Mouse (Mus musculus): Measurements from ENCODE around the gene 4930503B20Rik. TPM values are rescaled to one million over a fixed set of nuclear protein-coding genes. Genes with fewer than 3 reads are reported as not detected.

Gene 4930503B20Rik
- not detected in 2 replicates for polyA plus RNA-seq (2015; fragmentation: Nextera tagmentation; extraction: Ambion mirVana)

GRCm38 (mm10) chr3:146651217-146651616 lies at the start of gene 4930503B20Rik:
4930503B20Rik (minus strand) TSS chr3:146651317.
- no peak for DNase-seq (ENCODE audit: low spot score)

DNA sequence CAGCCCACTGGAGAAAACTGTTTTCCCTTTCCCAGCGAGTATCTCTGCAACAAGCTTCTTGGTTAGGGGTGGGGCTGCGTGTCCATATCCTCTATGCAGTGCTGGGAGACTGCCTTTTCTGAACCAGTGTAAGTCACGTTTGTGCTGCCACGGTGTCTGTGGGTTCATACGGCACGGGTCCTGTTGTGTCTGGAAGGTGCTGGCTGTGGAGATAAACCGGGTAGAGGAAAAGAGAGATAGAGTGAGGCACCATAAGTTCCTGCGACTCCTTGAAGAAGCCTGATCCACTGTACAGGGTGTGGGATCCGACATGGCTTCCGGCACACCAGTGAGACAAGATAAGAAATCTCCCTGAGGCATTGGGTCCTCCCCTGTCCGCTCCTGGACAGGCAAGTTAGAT lies 48.9 kb upstream of the 4930503B20Rik start:
- no peak for DNase-seq (ENCODE audit: low spot score)

DNA sequence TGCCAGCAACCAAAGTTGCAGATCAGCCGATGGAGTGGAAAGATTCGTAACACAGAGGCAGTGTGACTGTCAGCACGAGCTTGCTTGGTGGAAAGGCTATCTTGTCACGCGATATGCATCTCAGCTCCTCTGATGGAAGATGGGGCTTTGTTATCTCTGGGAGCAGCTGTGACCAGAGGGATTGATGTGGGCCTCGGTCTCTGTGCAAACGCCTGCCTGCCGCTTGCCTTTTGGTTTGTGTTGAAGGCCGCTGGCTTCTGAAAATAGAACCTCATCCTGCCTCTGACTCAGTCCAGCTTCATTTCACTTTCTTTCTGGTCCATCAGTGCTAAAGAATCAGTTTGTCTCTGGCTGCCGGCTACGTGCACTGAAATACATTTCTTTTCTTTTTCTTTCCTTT lies 47.9 kb upstream of the 4930503B20Rik start:
- DNase-seq (ENCODE audit: low spot score), result no peak

GRCm38 (mm10) chr3:146692547-146692946 lies 41.4 kb upstream of the 4930503B20Rik start:
- no peak for DNase-seq (ENCODE audit: low spot score)

DNA sequence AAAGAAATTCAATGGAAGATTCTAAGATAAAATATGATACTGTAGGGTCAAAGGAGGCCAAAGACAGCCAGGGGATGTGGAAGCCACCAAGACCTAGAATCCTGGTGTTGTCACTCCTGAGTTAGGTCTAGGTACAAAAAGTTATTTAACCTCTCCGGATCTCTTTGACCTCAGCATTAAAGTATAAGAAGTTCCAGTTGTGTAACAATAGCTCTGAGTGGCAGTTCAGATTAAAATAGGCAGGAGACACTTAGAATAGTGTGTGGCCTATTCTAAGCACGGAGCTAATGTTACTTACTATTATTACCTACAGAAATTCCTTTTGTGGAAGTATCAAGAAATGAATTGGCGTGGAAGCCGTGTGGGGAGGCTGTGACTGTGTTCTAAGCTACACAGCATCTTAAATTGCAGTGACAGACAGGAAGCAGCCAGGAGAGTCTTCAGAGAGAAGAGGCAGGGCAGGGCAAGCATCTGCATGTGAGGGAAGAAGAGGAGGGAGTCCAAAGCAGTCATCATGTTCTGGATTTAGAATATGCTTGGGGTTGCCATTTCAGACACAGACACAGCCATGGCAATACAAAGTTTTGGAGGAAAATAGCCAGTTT lies 36.1 kb upstream of the 4930503B20Rik start:
- no peak for DNase-seq (ENCODE audit: low spot score)

DNA sequence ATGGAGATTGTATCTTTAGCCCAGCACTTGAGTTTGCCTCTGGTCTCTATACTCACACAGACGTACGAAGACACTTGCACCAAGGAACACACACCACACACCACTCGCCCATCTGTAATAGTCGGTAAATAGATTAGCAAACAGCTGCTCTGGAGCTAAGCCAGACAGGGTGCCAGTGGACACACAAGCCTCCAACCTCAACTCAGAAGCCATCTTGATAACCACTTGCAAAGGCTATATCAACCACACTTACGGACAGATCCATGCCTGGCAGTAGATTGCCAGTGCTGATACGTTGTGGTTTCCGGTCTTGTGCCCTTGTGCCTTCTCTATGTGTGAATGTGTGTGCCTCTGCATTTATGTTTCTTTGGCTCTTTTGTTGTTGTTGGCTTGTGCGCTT lies 35.3 kb upstream of the 4930503B20Rik start:
- DNase-seq (ENCODE audit: low spot score), result peak; percentile 18

DNA sequence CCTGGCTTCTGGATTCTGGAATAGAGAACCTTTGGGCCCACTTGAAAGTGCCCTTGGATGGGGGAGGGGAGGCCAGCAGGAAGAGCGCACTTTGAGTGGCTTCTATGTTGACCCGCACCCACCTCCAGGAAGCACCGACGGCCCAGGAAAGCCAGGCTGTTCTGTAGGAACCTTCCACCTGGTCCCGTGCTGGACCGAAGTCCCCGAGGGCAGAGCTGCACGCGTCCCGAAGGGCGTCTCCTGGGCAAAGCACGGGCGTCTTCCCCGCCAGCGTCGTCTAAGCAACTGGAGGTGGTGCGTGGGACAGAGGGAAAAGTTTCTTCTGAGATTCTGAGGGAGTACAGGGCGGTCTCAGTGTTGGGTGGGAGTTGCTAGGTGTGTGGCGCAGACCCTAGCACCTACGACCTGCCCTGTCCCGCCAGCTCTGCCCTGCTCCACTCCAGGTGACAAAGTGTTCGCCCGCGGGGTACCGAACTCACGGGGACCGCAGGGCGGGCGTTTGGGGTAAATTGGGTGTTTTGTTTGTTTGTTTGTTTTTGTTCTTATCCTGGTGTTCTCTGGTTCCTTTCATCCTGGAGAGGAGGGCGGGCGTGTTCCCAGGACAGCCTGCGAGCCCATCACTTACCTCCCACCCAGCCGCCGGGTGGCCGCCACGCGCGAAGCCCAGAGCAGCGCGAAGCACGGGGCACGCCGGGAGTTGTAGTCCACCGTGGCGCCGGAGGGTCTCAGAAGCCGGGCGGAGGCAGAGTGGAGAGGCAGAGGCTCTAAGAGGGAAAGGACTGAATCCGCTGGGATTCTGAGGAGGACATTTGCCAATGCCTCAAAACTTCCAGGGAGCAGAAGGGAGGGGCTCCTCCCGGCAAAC lies 33.9 kb upstream of the 4930503B20Rik start, which contains the start of gene Samd13:
Samd13 (minus strand) TSS at position 782 of the 865 bp plus-strand sequence.
- peak; percentile 35 for DNase-seq (ENCODE audit: low spot score)

DNA sequence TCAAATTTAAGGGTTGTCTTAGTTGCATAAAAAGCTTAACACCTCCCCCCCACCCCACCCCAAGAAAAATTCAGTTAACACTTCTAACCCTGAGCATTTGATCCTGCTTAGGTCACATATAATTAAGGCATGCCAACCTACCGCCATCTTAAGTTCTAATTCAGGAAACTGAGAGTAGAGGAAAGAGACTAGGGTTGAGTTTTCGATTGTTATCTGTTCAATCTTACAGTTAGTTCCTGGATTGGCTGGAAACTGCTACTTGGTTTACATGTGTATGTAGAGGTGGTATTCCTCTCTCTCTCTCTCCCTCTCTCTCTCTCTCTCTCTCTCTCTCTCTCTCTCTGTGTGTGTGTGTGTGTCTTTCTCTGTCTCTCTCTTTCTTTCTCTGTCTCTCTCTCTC lies 32.0 kb upstream of the 4930503B20Rik start:
- no peak for DNase-seq (ENCODE audit: low spot score)

- DNase-seq (ENCODE audit: low spot score), result no peak
Observed at GRCm38 (mm10) chr3:146682140-146682651, 31.1 kb upstream of the 4930503B20Rik start.

DNA sequence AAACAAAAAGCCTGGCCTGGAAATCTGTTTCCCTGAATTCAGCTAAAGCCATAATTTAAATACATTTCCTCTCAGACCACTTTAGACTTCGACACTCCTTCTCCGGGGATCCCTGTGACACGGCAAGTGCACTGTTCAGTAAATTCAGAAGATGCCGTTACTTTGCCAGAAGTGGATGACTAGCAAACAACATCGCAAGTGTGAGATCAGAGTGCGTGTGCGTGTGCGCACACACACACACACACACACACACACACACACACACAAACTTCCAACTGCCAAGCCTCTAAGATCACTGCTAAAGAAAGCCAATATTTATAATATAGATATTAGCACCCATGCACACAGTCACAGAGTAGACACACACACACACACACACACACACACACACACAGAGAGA lies 30.6 kb upstream of the 4930503B20Rik start:
- DNase-seq (ENCODE audit: low spot score), result no peak

DNA sequence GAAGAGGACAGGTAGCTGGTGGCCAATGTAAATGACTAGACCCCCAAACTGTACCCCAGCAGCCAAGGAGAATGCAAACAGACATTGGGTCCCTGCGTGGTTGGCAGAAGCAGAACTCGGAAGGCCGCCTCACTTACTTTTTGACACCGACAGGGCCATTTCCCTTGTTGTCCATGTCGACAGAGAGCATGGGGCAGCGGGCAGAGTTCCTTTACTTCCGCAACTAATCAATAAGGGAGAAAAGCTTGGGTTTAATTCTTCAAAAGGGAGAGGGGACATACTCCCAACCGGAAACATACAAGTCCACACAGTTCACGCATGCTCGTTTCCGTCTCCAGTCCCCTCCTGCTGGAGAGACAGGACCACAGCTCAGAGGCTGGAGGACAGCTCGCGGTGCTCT lies 29.5 kb upstream of the 4930503B20Rik start:
- no peak for DNase-seq (ENCODE audit: low spot score)

- DNase-seq (ENCODE audit: low spot score), result no peak
Observed at GRCm38 (mm10) chr3:146679646-146680045, 28.5 kb upstream of the 4930503B20Rik start.

DNA sequence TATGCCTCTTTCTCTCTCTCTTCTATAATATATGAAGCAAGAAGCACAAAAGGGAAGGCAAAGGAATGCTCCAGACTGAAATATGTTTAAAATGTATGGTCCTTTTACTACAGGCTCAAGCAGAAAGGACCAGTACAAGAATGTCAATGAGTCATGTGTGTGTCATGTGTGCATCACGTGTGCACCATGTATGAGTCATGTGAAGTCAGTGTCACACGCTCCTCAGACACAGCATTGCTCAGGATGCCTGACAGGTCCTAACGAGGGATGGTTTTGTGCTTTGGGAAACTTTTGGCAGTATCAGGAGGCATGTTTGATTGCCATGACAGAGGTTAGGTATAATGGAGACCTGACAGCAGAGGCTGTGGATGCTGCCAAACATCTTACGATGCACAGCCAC lies 25.1 kb upstream of the 4930503B20Rik start:
- DNase-seq (ENCODE audit: low spot score), result no peak

DNA sequence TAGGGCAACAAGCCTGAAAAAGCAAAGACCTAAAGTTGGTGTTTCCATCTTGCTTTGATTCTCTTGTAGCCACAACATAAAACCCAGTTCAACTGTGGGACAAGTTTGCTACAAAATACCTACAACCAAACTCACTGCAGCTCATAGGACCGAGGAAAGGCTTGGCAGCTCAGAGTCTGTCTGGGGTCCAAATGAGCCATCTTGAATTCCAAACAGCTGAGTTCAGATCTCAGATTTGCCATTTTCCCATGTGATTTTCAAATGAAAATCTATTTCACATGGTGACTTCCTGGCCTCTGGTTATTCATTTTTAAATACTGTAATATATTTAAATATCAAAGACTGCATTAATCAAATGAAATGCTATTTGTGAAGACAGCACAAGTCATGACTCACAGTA lies 24.0 kb upstream of the 4930503B20Rik start:
- DNase-seq (ENCODE audit: low spot score), result no peak

GRCm38 (mm10) chr3:146671121-146671520 lies 20.0 kb upstream of the 4930503B20Rik start:
- DNase-seq (ENCODE audit: low spot score), result no peak

- DNase-seq (ENCODE audit: low spot score), result no peak
Observed at GRCm38 (mm10) chr3:146661907-146662306, 10.8 kb upstream of the 4930503B20Rik start.

DNA sequence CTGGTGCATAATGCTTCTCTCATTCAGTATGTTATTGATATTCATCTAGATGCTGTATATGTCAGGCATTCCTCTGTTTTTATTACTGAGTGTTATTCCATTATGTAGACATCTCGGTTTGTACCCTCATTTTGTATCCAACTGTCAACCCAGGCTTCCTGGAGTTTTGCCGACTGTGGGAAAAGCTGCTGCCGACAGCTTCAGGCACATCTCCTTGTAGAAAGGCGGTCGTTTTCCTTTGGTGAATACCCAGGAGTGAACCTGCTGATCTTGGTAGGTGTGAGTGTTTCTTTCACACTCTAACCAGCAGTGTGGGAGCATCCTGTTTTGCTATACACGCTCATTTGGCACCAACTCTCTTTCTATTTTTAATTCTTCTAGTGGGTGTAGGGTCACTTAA lies 9.9 kb upstream of the 4930503B20Rik start:
- DNase-seq (ENCODE audit: low spot score), result no peak

DNA sequence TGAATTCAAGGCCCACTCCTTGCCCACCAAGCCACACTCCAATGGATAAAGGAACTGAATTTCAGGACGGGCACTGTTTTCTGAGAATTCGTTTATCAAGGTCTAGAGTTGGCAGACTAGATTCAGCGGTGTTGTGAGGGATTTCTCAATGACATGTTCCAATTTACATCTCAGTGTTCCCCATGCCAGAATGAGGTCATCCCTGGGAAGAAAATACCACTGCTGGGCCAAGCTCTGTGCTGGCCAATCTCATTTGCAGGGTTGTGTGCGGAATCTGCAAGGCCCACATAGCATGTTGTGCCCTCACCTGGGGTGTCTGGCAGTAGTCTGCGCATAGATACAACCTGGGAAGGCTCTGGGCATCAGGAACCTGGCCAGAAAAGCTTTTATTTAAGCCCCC lies 8.2 kb upstream of the 4930503B20Rik start:
- no peak for DNase-seq (ENCODE audit: low spot score)

- DNase-seq (ENCODE audit: low spot score), result no peak
Observed at GRCm38 (mm10) chr3:146658061-146658639, 7.0 kb upstream of the 4930503B20Rik start.

DNA sequence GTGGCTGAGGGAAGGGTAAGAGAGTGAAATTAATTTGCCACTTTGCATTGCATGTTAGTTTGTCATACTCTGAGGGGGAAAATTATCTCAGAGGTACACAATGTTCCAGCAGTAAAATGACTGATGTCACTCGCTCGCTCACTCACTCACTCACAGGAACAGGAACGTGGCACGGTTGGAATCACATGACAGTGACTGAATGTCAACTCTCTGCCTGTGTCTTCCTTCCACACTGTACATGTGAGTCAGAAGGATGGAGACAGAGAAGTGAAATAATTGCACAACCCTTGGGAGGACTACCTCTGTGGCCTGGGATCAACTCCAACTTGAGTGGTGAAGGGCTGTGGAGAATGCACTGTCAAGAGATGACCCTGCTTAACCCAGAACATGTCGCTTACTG lies 6.3 kb upstream of the 4930503B20Rik start:
- no peak for DNase-seq (ENCODE audit: low spot score)

GRCm38 (mm10) chr3:146655111-146655577 lies 4.0 kb upstream of the 4930503B20Rik start:
- no peak for DNase-seq (ENCODE audit: low spot score)

DNA sequence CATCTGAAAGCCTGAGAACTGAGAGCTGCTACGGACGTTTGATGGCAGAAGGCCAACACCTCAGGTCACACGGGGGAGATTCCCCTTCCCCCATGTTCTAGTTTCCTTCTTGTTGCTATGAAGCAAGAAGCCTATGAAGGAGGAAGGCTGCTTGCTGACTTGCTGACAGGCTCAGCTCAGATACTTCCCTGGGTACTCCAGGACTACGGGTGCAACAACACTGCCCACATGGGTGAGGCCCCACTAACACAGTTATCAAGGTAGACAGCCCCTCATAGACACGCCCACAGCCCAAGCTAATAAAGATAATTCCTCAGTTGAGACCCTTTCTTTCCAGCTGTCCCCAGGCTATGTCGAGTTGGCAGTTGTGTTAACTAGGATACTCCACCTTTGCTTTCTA lies 2.6 kb upstream of the 4930503B20Rik start:
- DNase-seq (ENCODE audit: low spot score), result no peak
